Mouse (Mus musculus) spleen, adult 2 months (tissue): ENCODE data around the gene Lsm3. TPM values are rescaled to one million over a fixed set of nuclear protein-coding genes. Genes with fewer than 3 reads are reported as not detected.

Experiments used
- DNase-seq, 2 experiments: peaks; one replicate each; pipeline versions ENCODE4 v3.0.0 to v3.0.0-alpha.2; 2012 to 2021; ENCODE audit warnings: low spot score in 2 of 2, low read depth in 1 of 2
- H3K27ac ChIP-seq: fragments of 200-500 bp; 2 replicates; pipeline ENCODE4 v1.5.1; 2012; ENCODE audit warnings: low read length, inconsistent platforms; ENCODE audit not compliant: insufficient read depth
- H3K27me3 ChIP-seq: fragments of 200-500 bp; 2 replicates; pipeline ENCODE4 v1.6.1; 2012; ENCODE audit warnings: mild to moderate bottlenecking, moderate library complexity, low read length, inconsistent platforms; ENCODE audit not compliant: control insufficient read depth, insufficient read depth
- H3K36me3 ChIP-seq: fragments of 200-500 bp; 2 replicates; pipeline ENCODE4 v1.6.1; 2012; ENCODE audit warnings: mild to moderate bottlenecking, low read length, inconsistent platforms; ENCODE audit not compliant: control insufficient read depth, insufficient read depth
- H3K4me1 ChIP-seq: fragments of 200-500 bp; 2 replicates; pipeline ENCODE4 v1.6.1; 2011; ENCODE audit warnings: inconsistent platforms; ENCODE audit not compliant: control insufficient read depth, insufficient read depth, insufficient read length
- H3K4me3 ChIP-seq: fragments of 200-500 bp; 2 replicates; pipeline ENCODE4 v1.5.1; 2011; ENCODE audit warnings: mild to moderate bottlenecking, inconsistent platforms; ENCODE audit not compliant: insufficient read depth, insufficient read length; ENCODE audit errors: extremely low read depth
- CTCF ChIP-seq: fragments of 200-500 bp; IDR thresholded peaks from 2 replicates; pipeline ENCODE4 v1.5.1; 2011; ENCODE audit warnings: mild to moderate bottlenecking, inconsistent platforms; ENCODE audit not compliant: insufficient read depth, insufficient read length, insufficient replicate concordance; ENCODE audit errors: extremely low read depth
- POLR2A ChIP-seq: fragments of 200-500 bp; IDR thresholded peaks from 2 replicates; pipeline ENCODE4 v1.6.1; 2011; ENCODE audit warnings: low read depth, low read length, inconsistent platforms
- WGBS: fragments of 180-500 bp; shearing (Covaris S2); methylation state at CpG from one replicate; pipeline ENCODE4 v1.1.7; 2018; 5-methylcytosine and 5-hydroxymethylcytosine counted together
- polyA plus RNA-seq: library from polyadenylated mRNA; depleted of rRNA; stranded (reverse); fragments of >200 nt; gene quantifications from 2 replicates; pipeline ENCODE4 v1.2.3, GENCODE M21; 2012

Gene Lsm3
- polyA plus RNA-seq, 1 experiment: 10.5 TPM

GRCm38 (mm10) chr6:91534268-91534667 lies 18.5 kb downstream of the Lsm3 start:
- 87% methylated on average over 4 of the region's 4 CpGs for WGBS
- TF ChIP-seq POLR2A (no peak), CTCF (no peak)
- Histone ChIP-seq H3K27me3 (no peaks in the 10 kb centered on the region), H3K4me1 (no peaks in the 10 kb centered on the region), H3K4me3 (no peak overlapping the region), H3K27ac (no peak overlapping the region), H3K36me3 (no peaks in the 10 kb centered on the region)
- DNase-seq: no peak

- H3K36me3 ChIP-seq: no peaks in the 10 kb centered on the region
- 80% methylated on average over 3 of the region's 3 CpGs for WGBS
- no peak for DNase-seq
- no peaks in the 10 kb centered on the region for H3K4me1 ChIP-seq
- TF ChIP-seq CTCF (no peak), POLR2A (no peak)
- no peak overlapping the region for H3K4me3 ChIP-seq
- no peak overlapping the region for H3K27ac ChIP-seq
- no peaks in the 10 kb centered on the region for H3K27me3 ChIP-seq
Measured at GRCm38 (mm10) chr6:91535231-91535630, 19.5 kb downstream of the Lsm3 start.

- WGBS: 83% methylated on average over 11 of the region's 11 CpGs
- TF ChIP-seq POLR2A (no peak), CTCF (no peak)
- no peak for DNase-seq
- no peak overlapping the region for H3K4me3 ChIP-seq
- H3K27me3 ChIP-seq: no peaks in the 10 kb centered on the region
- H3K4me1 ChIP-seq: no peaks in the 10 kb centered on the region
- no peak overlapping the region for H3K27ac ChIP-seq
- no peaks in the 10 kb centered on the region for H3K36me3 ChIP-seq
Measured at GRCm38 (mm10) chr6:91536047-91536765, 20.5 kb downstream of the Lsm3 start.

- H3K27me3 ChIP-seq: no peaks in the 10 kb centered on the region
- TF ChIP-seq CTCF (no peak), POLR2A (no peak)
- DNase-seq: no peak
- no peaks in the 10 kb centered on the region for H3K36me3 ChIP-seq
- H3K27ac ChIP-seq: no peak overlapping the region
- WGBS: 62% methylated on average over 3 of the region's 3 CpGs
- H3K4me3 ChIP-seq: no peak overlapping the region
- no peaks in the 10 kb centered on the region for H3K4me1 ChIP-seq
Measured at GRCm38 (mm10) chr6:91541276-91541675, 25.5 kb downstream of the Lsm3 start.

GRCm38 (mm10) chr6:91543056-91543455 lies 27.3 kb downstream of the Lsm3 start:
- no peaks in the 10 kb centered on the region for H3K36me3 ChIP-seq
- WGBS: 96% methylated on average over 5 of the region's 5 CpGs
- no peak overlapping the region for H3K27ac ChIP-seq
- no peak overlapping the region for H3K4me3 ChIP-seq
- TF ChIP-seq CTCF (no peak), POLR2A (no peak)
- no peaks in the 10 kb centered on the region for H3K27me3 ChIP-seq
- H3K4me1 ChIP-seq: no peaks in the 10 kb centered on the region
- DNase-seq: no peak

- DNase-seq: no peak
- WGBS: 57% methylated on average over 9 of the region's 9 CpGs
- no peaks in the 10 kb centered on the region for H3K27me3 ChIP-seq
- TF ChIP-seq POLR2A (no peak), CTCF (no peak)
- H3K4me1 ChIP-seq: no peaks in the 10 kb centered on the region
- no peak overlapping the region for H3K27ac ChIP-seq
- H3K36me3 ChIP-seq: no peaks in the 10 kb centered on the region
- H3K4me3 ChIP-seq: no peak overlapping the region
Measured at GRCm38 (mm10) chr6:91546241-91546884, 30.6 kb downstream of the Lsm3 start.

- Histone ChIP-seq H3K36me3 (no peaks in the 10 kb centered on the region), H3K27ac (no peak overlapping the region), H3K27me3 (no peaks in the 10 kb centered on the region), H3K4me3 (no peak overlapping the region), H3K4me1 (no peaks in the 10 kb centered on the region)
- 67% methylated on average over 1 of the region's 1 CpGs for WGBS
- DNase-seq: no peak
- TF ChIP-seq CTCF (no peak), POLR2A (no peak)
Measured at GRCm38 (mm10) chr6:91547313-91547712, 31.6 kb downstream of the Lsm3 start.
